Mouse (Mus musculus): ENCODE measurements around the gene Klhl22.

Gene Klhl22

GRCm38 (mm10) chr16:17757756-17758155, 1.7 kb upstream of the Klhl22 start:
- no peak for DNase-seq (ENCODE audit: low spot score)

GRCm38 (mm10) chr16:17758902-17759301, 516 bp upstream of the Klhl22 start:
- DNase-seq (ENCODE audit: low spot score) = no peak

- peak; percentile 54 for DNase-seq (ENCODE audit: low spot score)
Observed at GRCm38 (mm10) chr16:17759813-17760321, 449 bp downstream of the Klhl22 start.

DNA sequence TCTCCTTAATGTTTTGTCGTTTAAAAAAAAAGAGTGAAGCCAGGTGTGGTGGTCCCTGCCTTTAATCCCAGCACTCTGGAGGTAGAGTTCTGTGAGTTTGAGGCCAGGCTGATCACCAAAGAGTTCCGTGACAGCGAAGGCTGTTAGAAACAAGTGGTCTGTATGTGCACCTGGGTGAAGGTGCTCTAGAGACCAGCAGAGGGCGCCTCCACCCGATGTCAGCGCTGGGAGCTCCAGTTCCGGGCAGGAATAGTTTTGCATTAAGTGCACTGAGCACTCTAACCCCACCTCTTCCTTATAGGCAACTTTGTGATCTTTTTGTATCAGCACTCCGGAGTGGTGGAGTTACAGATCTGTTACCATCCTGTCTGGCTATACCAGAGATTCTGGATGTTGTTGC, 1.2 kb downstream of the Klhl22 start:
- peak; percentile 16 for DNase-seq (ENCODE audit: low spot score)

- DNase-seq (ENCODE audit: low spot score) = no peak
Observed at GRCm38 (mm10) chr16:17761074-17761473, 1.7 kb downstream of the Klhl22 start.

DNA sequence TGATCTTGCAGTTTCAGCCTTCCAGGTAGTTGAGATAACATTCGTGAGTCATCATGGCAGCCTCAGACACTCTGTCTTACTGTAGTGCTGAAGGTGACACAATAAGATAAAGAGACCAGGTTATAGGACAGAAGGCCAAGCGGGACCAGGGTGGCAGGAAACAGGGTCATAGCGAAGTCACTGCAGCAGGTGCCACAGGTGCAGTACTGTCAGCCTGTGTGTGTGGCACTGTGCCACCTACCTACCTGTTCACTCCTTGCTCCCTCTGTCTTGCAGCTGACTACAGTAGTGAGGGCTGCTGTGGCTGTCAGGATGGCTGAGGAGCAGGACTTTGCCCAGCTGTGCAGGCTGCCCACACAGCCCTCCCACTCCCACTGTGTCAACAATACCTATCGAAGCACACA, 4.7 kb downstream of the Klhl22 start:
- DNase-seq (ENCODE audit: low spot score) = no peak

DNA sequence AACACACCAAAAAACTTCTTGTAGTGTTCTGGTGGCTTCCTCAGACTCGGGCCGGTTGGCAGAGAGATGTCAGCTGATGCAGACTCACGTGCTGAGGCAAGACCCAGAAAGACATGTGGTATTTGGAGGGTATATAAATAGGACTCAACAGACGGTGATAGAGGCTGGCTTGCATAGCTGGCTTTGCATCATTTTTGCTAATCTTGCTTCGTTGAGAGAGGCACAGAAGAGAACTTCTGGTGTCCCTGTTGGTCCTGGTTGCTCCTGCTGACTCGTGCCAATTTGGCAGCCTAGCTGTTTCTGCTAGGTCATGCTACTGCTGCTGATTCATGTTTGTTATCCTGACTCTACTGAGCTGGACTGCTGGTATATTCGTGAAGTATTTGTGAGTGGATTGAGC, 9.4 kb downstream of the Klhl22 start:
- no peak for DNase-seq (ENCODE audit: low spot score)

DNA sequence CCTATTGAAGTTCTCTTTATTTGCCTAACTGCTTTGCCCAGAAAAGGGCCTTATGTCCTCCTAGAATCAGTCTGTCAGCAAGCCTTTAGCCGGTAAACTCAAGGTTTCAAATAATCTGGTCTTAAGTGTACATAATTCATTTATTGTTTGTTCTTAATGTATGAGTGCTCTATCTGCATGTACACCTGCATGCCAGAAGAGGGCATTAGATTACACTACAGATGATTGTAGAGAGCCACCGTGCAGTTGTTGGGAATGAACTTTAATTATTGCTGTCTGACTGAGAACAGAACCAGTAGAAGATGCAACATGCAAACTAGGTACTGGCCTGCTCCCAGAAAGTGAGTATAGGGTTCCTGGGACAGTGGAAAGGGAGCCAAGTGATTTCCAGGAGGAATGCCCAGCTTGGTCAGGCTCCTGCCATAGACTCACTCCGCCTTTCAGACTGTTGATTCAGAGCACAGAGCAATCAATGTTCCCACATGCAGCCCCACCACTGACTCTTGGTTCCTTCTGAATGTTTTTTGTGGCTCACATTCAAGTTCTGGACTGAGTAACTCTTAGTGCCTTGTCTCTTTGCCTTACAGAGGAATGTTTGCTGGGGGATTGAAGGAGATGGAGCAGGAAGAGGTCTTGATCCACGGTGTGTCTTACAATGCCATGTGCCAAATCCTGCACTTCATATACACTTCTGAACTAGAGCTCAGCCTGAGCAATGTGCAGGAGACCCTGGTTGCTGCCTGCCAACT, 11.9 kb downstream of the Klhl22 start:
- no peak for DNase-seq (ENCODE audit: low spot score)

DNA sequence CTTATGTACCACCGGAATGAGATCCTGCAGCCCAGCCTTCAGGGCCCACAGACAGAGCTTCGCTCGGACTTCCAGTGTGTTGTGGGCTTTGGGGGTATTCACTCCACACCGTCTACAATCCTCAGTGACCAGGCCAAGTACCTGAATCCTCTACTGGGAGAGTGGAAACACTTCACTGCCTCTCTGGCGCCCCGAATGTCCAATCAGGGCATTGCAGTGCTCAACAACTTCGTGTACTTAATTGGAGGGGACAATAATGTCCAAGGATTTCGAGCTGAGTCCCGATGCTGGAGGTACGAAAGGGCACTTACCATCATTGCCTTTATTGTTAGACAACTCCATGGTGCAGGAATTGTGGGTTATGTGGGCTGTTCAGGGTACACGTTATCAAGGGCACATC, 17.4 kb downstream of the Klhl22 start:
- no peak for DNase-seq (ENCODE audit: low spot score)

- DNase-seq (ENCODE audit: low spot score) = no peak
Observed at GRCm38 (mm10) chr16:17778223-17778622, 18.8 kb downstream of the Klhl22 start.

DNA sequence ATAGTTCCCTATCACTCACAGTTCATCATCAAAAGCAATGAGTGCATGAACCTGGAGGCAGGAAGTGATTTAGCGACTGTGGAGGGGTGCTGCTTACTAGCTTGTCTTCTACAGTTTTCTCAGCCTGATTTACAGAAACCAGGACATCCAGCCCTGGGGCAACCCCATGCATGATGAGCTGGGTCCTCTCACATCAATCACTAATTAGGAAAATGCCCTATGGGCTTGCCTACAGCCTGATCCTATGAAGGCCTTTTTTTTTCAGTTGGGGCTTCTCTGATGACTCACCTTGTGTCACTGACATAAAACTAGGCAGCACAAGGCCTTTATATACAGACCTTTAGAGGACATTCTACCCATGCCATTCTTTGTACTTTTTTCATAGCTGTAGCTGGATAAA, 20.3 kb downstream of the Klhl22 start:
- DNase-seq (ENCODE audit: low spot score) = no peak

GRCm38 (mm10) chr16:17785337-17785736, 25.9 kb downstream of the Klhl22 start:
- DNase-seq (ENCODE audit: low spot score) = no peak

- DNase-seq (ENCODE audit: low spot score) = no peak
Observed at GRCm38 (mm10) chr16:17792728-17793127, 33.3 kb downstream of the Klhl22 start.

DNA sequence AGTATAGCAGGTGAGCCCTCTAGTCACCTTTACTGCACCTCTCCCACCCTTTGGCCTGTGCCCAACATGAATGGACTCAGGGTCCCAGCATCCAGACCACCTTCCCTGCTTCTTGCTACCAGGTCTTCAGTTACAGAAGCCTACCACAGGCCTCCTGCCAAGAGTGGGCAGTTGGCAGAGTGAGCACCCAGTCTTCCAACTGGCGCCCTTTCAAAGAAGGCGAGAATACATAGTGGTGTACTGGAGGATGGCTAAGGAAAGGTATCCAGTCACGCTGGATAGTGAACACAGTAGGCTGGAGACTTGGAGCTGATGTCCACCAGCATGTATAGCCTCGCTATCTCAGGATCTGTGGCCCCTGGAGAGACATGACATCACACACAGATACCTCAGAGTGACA, 34.6 kb downstream of the Klhl22 start:
- DNase-seq (ENCODE audit: low spot score) = no peak

DNA sequence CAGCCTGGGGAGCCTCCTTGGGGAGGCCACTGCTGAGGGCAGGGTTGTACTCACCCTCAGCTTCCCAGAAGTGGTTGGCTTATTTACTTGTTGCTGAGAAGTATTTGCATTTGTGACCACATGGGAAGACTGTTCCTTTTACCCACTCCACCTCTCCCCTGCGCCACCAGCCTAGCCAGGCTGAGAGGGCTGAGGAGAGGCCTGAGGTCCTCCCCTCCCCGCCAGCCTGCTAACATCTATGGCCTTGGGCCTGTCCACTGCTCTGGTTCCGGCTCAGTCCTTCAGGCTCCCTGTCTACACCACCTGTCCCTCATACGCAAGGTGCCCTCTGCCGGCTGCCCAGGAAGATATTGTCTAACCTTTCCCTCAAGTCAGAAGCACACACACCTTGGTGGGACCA, 36.2 kb downstream of the Klhl22 start:
- DNase-seq (ENCODE audit: low spot score) = no peak

GRCm38 (mm10) chr16:17796519-17796918, 37.1 kb downstream of the Klhl22 start:
- DNase-seq (ENCODE audit: low spot score) = no peak

DNA sequence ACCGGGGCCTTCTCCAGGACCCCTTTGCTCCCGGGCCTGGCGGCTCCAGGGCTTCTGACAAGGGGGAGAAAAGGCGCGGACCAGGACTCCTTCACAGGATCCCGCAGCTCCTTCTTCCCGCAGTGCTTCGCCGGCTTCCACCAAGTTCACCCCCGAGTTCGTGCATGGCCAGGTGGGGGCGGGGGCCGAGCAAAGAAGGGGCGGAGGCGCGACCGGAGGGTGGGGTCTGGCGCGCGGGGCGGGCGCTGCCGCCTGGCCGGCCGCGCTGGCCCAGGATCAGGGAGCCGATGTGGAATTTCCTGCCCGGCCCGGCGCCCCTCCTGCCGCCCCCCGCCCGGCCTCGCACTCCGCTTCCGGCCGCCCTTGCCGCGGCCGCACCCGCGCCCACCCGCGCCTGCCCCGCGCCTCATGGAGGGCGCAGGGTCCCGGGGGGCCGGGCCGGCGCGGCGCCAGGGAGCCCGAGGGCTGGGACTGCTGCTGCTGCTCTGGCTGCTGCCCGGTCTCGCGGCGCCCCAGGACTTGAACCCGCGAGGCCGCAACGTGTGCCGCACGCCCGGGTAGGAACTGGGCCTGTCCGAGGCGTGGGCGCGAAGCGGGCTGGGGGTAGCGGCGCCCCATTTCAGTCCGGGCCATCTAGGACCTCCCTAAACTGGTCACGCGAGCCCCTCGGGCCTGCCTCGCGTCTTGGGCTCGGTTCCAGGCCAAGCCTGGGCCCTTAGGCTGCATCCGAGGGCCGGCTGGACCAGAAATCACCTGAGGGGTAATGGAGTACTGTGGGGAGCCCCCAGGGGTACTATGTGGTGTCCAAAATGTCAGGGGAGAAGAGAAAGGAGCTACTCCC, 37.8 kb downstream of the Klhl22 start, which contains the start of gene Scarf2:
Gene Scarf2 (plus strand): TSS at position 312 of the 841 bp plus-strand sequence.
- peak; percentile 65 for DNase-seq (ENCODE audit: low spot score)

GRCm38 (mm10) chr16:17797812-17798311, 38.4 kb downstream of the Klhl22 start:
- no peak for DNase-seq (ENCODE audit: low spot score)

DNA sequence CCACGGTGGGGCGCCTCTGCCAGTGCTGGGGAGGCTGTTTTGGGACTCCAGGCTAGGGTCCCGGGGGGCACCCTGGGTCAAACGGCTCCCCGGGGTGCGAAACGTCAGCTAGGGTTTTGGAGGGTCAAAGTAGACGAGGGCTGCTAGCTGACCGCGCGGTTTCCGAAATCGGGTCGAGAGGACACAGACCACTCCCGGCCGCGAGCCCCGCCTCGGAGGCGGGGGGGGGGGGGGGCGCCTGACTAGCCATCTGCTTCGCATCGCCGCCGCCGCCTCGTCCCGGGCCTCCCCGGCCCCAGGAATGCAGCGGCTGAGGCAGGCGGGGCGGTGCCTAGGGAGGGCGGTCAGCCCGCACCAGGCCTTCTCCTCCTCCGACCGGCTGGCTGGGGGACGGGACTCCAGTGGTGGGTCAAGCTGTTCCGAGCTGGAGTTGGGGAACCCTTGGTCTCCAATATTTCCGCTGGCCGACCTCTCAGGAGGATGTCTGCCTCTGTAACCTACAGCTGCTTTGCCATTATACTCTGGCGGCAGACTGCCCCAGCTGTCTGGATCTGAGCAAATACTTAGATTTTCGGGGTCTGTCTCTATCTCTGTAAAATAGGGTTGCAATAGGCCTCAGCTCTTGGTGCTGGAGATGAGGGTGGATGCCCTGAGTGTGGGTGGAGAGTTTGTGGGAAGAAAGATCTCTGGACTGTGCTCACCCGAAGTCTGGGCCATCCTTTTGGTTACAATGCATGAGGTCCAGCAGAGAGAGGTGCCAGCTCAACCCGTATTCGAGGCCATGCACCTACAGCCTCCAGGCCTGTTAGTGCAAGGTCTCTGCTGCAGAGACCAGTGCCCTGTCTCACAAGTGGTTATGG, 39.1 kb downstream of the Klhl22 start:
- peak; percentile 60 for DNase-seq (ENCODE audit: low spot score)

GRCm38 (mm10) chr16:17799584-17799983, 40.2 kb downstream of the Klhl22 start:
- no peak for DNase-seq (ENCODE audit: low spot score)

DNA sequence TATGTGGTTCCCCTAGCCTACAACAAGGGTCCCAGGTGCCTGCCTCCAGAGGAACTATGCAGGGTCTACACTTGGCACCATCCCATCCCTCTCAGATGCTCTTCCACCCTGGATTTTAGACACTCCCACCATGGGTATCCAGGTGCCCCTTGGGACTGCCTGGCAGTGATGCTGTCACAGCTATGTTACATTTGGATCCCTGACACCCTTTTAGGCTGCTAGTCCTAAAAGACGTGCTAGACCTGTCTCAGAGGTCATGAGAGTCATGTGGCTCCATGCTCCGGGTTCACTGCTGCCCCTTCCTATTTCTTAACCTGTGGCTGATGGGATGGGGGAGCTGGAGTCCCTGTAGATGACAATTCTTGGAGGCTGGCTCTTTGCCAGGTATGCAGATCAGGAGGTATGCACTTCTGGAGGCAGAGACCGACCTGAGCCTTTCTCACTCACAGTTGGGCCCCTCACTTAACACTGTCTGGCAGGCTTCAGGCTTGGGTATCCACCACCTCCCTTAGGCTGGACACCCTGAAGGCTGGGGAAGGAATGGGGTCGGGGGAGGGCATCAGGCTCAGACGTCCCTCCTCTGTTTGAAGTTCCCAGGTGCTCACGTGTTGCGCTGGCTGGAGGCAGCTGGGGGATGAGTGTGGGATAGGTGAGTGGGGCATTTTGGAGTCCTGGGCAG, 42.5 kb downstream of the Klhl22 start:
- no peak for DNase-seq (ENCODE audit: low spot score)
